Mouse (Mus musculus): ENCODE data around the gene Foxa3. TPM values are rescaled to one million over a fixed set of nuclear protein-coding genes. Genes with fewer than 3 reads are reported as not detected.

The Foxa3 gene
- polyA plus RNA-seq, 1 experiment from 2014 or later = 26.6 TPM

Other genes starting within 250 kb of the Foxa3 start
- gene Psg19, start 225.0 kb downstream of the Foxa3 start, polyA plus RNA-seq (2015; fragmentation: Nextera tagmentation; extraction: Ambion mirVana) = not detected in 2 replicates
- 0.13 TPM in 2 replicates for gene Psg17, start 201.9 kb downstream of the Foxa3 start, polyA plus RNA-seq (2015; fragmentation: Nextera tagmentation; extraction: Ambion mirVana)
- 0.73 TPM in 2 replicates for gene Mill2, start 183.6 kb downstream of the Foxa3 start, polyA plus RNA-seq (2015; fragmentation: Nextera tagmentation; extraction: Ambion mirVana)
- 53.1 and 72.8 TPM in 2 replicates for gene Pglyrp1, start 152.2 kb downstream of the Foxa3 start, polyA plus RNA-seq (2015; fragmentation: Nextera tagmentation; extraction: Ambion mirVana)
- gene Ccdc61, start 113.1 kb downstream of the Foxa3 start, polyA plus RNA-seq (2015; fragmentation: Nextera tagmentation; extraction: Ambion mirVana) = 25.2 and 29.2 TPM in 2 replicates
- 0.49 and 0.57 TPM in 2 replicates for gene Nova2, start 97.7 kb downstream of the Foxa3 start, polyA plus RNA-seq (2015; fragmentation: Nextera tagmentation; extraction: Ambion mirVana)
- not detected in 2 replicates for gene Nanos2, start 36.1 kb downstream of the Foxa3 start, polyA plus RNA-seq (2015; fragmentation: Nextera tagmentation; extraction: Ambion mirVana)
- gene Mypop, start 32.3 kb downstream of the Foxa3 start, polyA plus RNA-seq (2015; fragmentation: Nextera tagmentation; extraction: Ambion mirVana) = 2.5 and 2.9 TPM in 2 replicates
- gene Irf2bp1, start 19.5 kb downstream of the Foxa3 start, polyA plus RNA-seq (2015; fragmentation: Nextera tagmentation; extraction: Ambion mirVana) = 24.5 and 24.6 TPM in 2 replicates
- gene Sympk, start 839 bp upstream of the Foxa3 start, polyA plus RNA-seq (2015; fragmentation: Nextera tagmentation; extraction: Ambion mirVana) = 29.6 and 30.3 TPM in 2 replicates
- gene Rsph6a, start 31.2 kb upstream of the Foxa3 start, polyA plus RNA-seq (2015; fragmentation: Nextera tagmentation; extraction: Ambion mirVana) = not detected in 2 replicates
- 11.0 and 13.4 TPM in 2 replicates for gene Dmwd, start 52.7 kb upstream of the Foxa3 start, polyA plus RNA-seq (2015; fragmentation: Nextera tagmentation; extraction: Ambion mirVana)
- gene Dmpk, start 60.3 kb upstream of the Foxa3 start, polyA plus RNA-seq (2015; fragmentation: Nextera tagmentation; extraction: Ambion mirVana) = 52.2 and 53.7 TPM in 2 replicates
- 8.7 and 8.8 TPM in 2 replicates for gene Six5, start 71.1 kb upstream of the Foxa3 start, polyA plus RNA-seq (2015; fragmentation: Nextera tagmentation; extraction: Ambion mirVana)
- gene Gm4969, start 94.8 kb upstream of the Foxa3 start, polyA plus RNA-seq (2015; fragmentation: Nextera tagmentation; extraction: Ambion mirVana) = 1.8 and 2.3 TPM in 2 replicates
- 10.5 and 12.8 TPM in 2 replicates for gene Fbxo46, start 96.3 kb upstream of the Foxa3 start, polyA plus RNA-seq (2015; fragmentation: Nextera tagmentation; extraction: Ambion mirVana)
- gene Qpctl, start 125.8 kb upstream of the Foxa3 start, polyA plus RNA-seq (2015; fragmentation: Nextera tagmentation; extraction: Ambion mirVana) = 9.2 and 11.5 TPM in 2 replicates
- 138 TPM in 2 replicates for gene Snrpd2, start 126.2 kb upstream of the Foxa3 start, polyA plus RNA-seq (2015; fragmentation: Nextera tagmentation; extraction: Ambion mirVana)
- 2.5 and 2.8 TPM in 2 replicates for gene Gipr, start 142.6 kb upstream of the Foxa3 start, polyA plus RNA-seq (2015; fragmentation: Nextera tagmentation; extraction: Ambion mirVana)
- gene Eml2, start 152.9 kb upstream of the Foxa3 start, polyA plus RNA-seq (2015; fragmentation: Nextera tagmentation; extraction: Ambion mirVana) = 6.5 and 7.3 TPM in 2 replicates
- 1.4 and 1.5 TPM in 2 replicates for gene Gpr4, start 189.0 kb upstream of the Foxa3 start, polyA plus RNA-seq (2015; fragmentation: Nextera tagmentation; extraction: Ambion mirVana)
- gene Opa3, start 204.8 kb upstream of the Foxa3 start, polyA plus RNA-seq (2015; fragmentation: Nextera tagmentation; extraction: Ambion mirVana) = 36.8 and 39.4 TPM in 2 replicates
- gene Vasp, start 248.3 kb upstream of the Foxa3 start, polyA plus RNA-seq (2015; fragmentation: Nextera tagmentation; extraction: Ambion mirVana) = 109 and 114 TPM in 2 replicates